Mouse (Mus musculus): Measurements from ENCODE around the gene Nrde2. TPM values are rescaled to one million over a fixed set of nuclear protein-coding genes. Genes with fewer than 3 reads are reported as not detected.

Gene Nrde2
- total and polyA plus RNA-seq, 3 experiments: 18.9 to 25.6 (median 23.6) TPM

DNA sequence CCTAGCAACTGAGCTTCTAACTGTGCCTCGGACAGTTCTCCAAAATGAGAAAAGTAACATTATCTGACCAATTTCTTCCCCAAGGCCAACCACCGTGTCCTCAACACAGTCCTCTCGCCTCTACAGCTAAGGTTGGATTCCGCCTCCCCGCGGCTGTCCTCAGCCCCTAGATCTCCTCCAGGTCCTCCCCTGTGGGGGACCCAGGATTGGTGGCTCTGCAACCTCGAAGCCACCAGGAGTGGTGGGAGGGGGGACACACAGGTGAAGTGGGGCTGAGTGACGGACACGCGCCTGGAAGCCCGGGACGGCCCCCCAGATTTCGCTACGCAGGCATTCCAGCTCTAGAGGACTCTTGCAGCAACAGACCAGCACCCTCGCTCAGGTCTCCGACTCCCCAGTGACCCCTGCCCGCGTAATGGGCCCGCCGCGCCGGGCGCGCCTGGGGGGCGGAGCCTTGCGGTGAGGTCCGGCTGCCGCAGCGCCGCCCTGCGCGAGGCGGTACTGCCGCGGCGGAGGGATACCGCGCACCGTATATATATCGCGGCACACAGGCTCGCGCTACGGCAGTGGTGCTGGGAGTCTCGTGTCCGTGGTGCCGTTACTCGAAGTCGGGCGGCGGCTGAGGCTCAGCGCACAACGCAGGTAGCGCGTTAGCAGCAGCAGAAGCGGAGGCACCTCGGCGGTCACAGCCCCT lies 39.7 kb upstream of the Nrde2 start, which contains the start of gene Calm1 (continued):
- TF ChIP-seq MAFK (IDR thresholded peaks at IDR 0.05; ENCODE audit: insufficient replicate concordance, low read length) (no peak; the same call in 1 of the 2 replicates), MEF2A (IDR thresholded peaks at IDR 0.05; ENCODE audit: borderline replicate concordance, low read depth, low read length) (peak; percentile 82), MAX (IDR thresholded peaks at IDR 0.05; ENCODE audit: low read length) (peak; percentile 81), MAZ (IDR thresholded peaks at IDR 0.05; ENCODE audit: low read depth, low read length) (no peak; the same call in 1 of the 2 replicates), MYC (IDR thresholded peaks at IDR 0.05; ENCODE audit: low read depth, low read length) (peak; percentile 78), ZKSCAN1 (IDR thresholded peaks at IDR 0.05; ENCODE audit: borderline replicate concordance, low read depth, low read length) (peak; percentile 18; the same call in 1 of the 2 replicates), NRF1 (IDR thresholded peaks at IDR 0.05; ENCODE audit: low read depth, low read length) (peak; percentile 69), CHD1 (IDR thresholded peaks at IDR 0.05; ENCODE audit: low read depth, low read length) (peak; percentile 49), USF1 (IDR thresholded peaks at IDR 0.05; ENCODE audit: low read depth, low read length) (no peak), UBTF (IDR thresholded peaks at IDR 0.05; ENCODE audit: low read depth, low read length) (peak; percentile 51; the same call in 1 of the 2 replicates), E2F4 (IDR thresholded peaks at IDR 0.05; ENCODE audit: insufficient replicate concordance, low read depth, low read length) (peak; percentile 59; the same call in 1 of the 2 replicates)

GRCm38 (mm10) chr12:100196786-100197185 lies 37.3 kb upstream of the Nrde2 start:
- Histone ChIP-seq H3K36me3 (replicated peaks in 1 of 2; ENCODE audit: control insufficient read depth in 1 of 2, insufficient read depth in 1 of 2, low read length in 1 of 2) (no peaks in the 10 kb centered on the region), H3K27ac (ENCODE audit: insufficient read depth, low read depth) (no peak overlapping the region), H3K27me3 (replicated peaks) (peaks cover 9% of the 10 kb centered on the region), H3K9ac (ENCODE audit: insufficient read depth, low read depth) (no peak overlapping the region), H3K4me1 (ENCODE audit: control insufficient read depth in 1 of 2, insufficient read depth in 2 of 2) (peaks cover 0 to 6% of the 10 kb centered on the region in 2 experiments; a peak in 1 of 4 replicates), H3K4me3 (replicated peaks in 1 of 3; ENCODE audit: low read depth in 2 of 3, low read length in 2 of 3, poor library complexity in 1 of 3) (no peak overlapping the region), H3K9me3 (replicated peaks; ENCODE audit: low read length) (no peaks in the 10 kb centered on the region), H3K79me2 (replicated peaks; ENCODE audit: control insufficient read depth, extremely low read depth, insufficient read depth, poor library complexity, severe bottlenecking) (peaks cover 22% of the 10 kb centered on the region), H3K4me2 (ENCODE audit: insufficient read depth, low read depth, poor library complexity, severe bottlenecking) (no peak overlapping the region)
- TF ChIP-seq JUND (conservative IDR thresholded peaks at IDR 0.05; ENCODE audit: low read depth, low read length): no peak
- no peak for TF ChIP-seq ZC3H11A (IDR thresholded peaks at IDR 0.05; ENCODE audit: low read depth, low read length)
- TF ChIP-seq MAFK (IDR thresholded peaks at IDR 0.05; ENCODE audit: insufficient replicate concordance, low read length): no peak
- no peak for TF ChIP-seq ZKSCAN1 (IDR thresholded peaks at IDR 0.05; ENCODE audit: borderline replicate concordance, low read depth, low read length)
- TF ChIP-seq ETS1 (conservative IDR thresholded peaks at IDR 0.05; ENCODE audit: low read depth, low read length): no peak
- TF ChIP-seq CTCF (conservative IDR thresholded peaks at IDR 0.05 in 1 of 2, IDR thresholded peaks at IDR 0.05 in 1 of 2; ENCODE audit: low read depth in 2 of 2, low read length in 2 of 2): no peak
- no peak for TF ChIP-seq TCF12 (IDR thresholded peaks at IDR 0.05; ENCODE audit: low read depth, low read length)
- TF ChIP-seq RCOR1 (conservative IDR thresholded peaks at IDR 0.05; ENCODE audit: low read depth, low read length): no peak
- no peak for TF ChIP-seq IRF4 (IDR thresholded peaks at IDR 0.05; ENCODE audit: low read depth, low read length)
- no peak for TF ChIP-seq MYC (IDR thresholded peaks at IDR 0.05; ENCODE audit: low read depth, low read length)
- TF ChIP-seq MAZ (IDR thresholded peaks at IDR 0.05; ENCODE audit: low read depth, low read length): no peak
- TF ChIP-seq POLR2A (IDR thresholded peaks at IDR 0.05; ENCODE audit: low read depth, low read length): no peak
- TF ChIP-seq SIN3A (IDR thresholded peaks at IDR 0.05; ENCODE audit: low read length): no peak
- no peak for TF ChIP-seq ZMIZ1 (IDR thresholded peaks at IDR 0.05; ENCODE audit: low read depth, low read length)
- dilution Hi-C loops (cut with MboI; ENCODE audit: extremely low pct_ligation_motif_present, extremely low pct_unique_long_range_greater_than_20kb, low sequenced_read_pairs) (no loop called here), in situ Hi-C loops (cut with MboI; ENCODE audit: low pct_ligation_motif_present, low pct_unique_long_range_greater_than_20kb, low sequenced_read_pairs) (no loop called here)
- DNase-seq (ENCODE audit: extremely low read depth): no peak
